Mouse (Mus musculus) megakaryocyte, embryonic 14.5 days (primary cell): Measurements from ENCODE around the gene Nyap1.

Source experiments
- FLI1 ChIP-seq: IDR thresholded peaks from 2 replicates; pipeline ENCODE4 v1.6.1; 2012; ENCODE audit warnings: low read length, inconsistent platforms, mixed read lengths
- GATA1 ChIP-seq: IDR thresholded peaks from 3 replicates; pipeline ENCODE4 v1.6.1; 2012; ENCODE audit warnings: mixed read lengths, low read length, inconsistent platforms, borderline replicate concordance

DNA sequence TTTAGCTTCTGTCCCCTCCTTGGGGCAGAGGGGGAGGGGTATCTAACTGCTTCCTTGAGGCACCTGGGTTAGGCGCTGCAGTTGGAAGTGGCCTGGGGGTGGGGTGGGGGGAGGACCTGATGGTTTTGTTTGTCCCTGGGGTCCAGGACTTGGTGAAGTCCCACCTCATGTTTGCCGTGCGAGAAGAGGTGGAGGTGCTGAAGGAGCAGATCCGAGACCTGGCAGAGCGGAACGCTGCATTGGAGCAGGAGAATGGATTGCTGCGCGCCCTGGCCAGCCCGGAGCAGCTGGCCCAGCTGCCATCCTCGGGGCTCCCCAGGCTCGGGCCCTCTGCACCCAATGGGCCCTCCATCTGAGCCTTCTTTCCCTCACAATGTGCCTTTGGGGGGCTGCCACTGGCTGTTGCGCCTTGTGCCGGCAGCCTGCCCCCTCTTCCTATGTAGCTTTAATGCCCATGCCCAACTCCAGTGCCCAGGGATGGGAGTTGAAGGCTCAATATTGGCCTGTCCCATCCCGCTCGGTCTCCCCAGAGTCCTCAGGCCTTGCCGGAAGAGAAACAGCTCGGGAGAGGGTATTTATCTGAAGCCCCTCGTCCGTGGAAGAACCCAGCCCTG, 17.6 kb upstream of the Nyap1 start:
- TF ChIP-seq FLI1, result no peak
- no peak for TF ChIP-seq GATA1
